Mouse (Mus musculus) forebrain, embryonic 12.5 days (tissue): Measurements from ENCODE around the gene Got1. TPM values are rescaled to one million over a fixed set of nuclear protein-coding genes. Genes with fewer than 3 reads are reported as not detected.

Source experiments
- ATAC-seq: fragments of 200-750 bp; cut with Nextera tagmentation; 2 replicates; pipeline ENCODE4 v1.8.0; 2017; ENCODE audit warnings: moderate TSS enrichment; ENCODE audit not compliant: low FRiP score
- H3K27ac ChIP-seq: fragments of 300-500 bp; sonication (generic); 2 replicates; pipeline ENCODE4 v1.5.1; 2016; ENCODE audit warnings: mild to moderate bottlenecking
- H3K27me3 ChIP-seq: fragments of 300-500 bp; sonication (generic); 2 replicates; pipeline ENCODE4 v1.6.1; 2016; ENCODE audit warnings: mild to moderate bottlenecking
- H3K36me3 ChIP-seq: fragments of 300-500 bp; sonication (generic); replicated peaks from 2 replicates; pipeline ENCODE4 v1.6.1; 2016; ENCODE audit warnings: mild to moderate bottlenecking
- H3K4me1 ChIP-seq: fragments of 300-500 bp; sonication (generic); 2 replicates; pipeline ENCODE4 v1.6.1; 2016
- H3K4me2 ChIP-seq: fragments of 300-500 bp; sonication (generic); 2 replicates; pipeline ENCODE4 v1.6.1; 2016; ENCODE audit warnings: mild to moderate bottlenecking, moderate library complexity
- H3K4me3 ChIP-seq: fragments of 300-500 bp; sonication (generic); replicated peaks from 2 replicates; pipeline ENCODE4 v1.5.1; 2016; ENCODE audit warnings: mild to moderate bottlenecking
- H3K9ac ChIP-seq: fragments of 300-500 bp; sonication (generic); 2 replicates; pipeline ENCODE4 v1.6.1; 2016; ENCODE audit warnings: mild to moderate bottlenecking
- H3K9me3 ChIP-seq: fragments of 300-500 bp; sonication (generic); 2 replicates; pipeline ENCODE4 v1.6.1; 2016
- WGBS: fragments of 180-500 bp; shearing (Covaris S2); methylation state at CpG from one replicate; pipeline ENCODE4 v1.1.7; 2016; 5-methylcytosine and 5-hydroxymethylcytosine counted together
- polyA plus RNA-seq: library from polyadenylated mRNA; unstranded; fragments of >200 nt; fragmentation: Nextera tagmentation; extraction: Ambion mirVana; gene quantifications from 2 replicates; pipeline ENCODE4 v1.2.1, GENCODE M21; 2016

Got1 gene
- 57.6 and 58.8 TPM in 2 replicates for polyA plus RNA-seq

GRCm38 (mm10) chr19:43524187-43525103, at the start of gene Got1:
Got1 (minus strand) TSS chr19:43524605.
- Histone ChIP-seq H3K4me2 (peak within 1 kb of the TSS; percentile 69), H3K4me3 (peak within 1 kb of the TSS; percentile 72), H3K36me3 (no peaks in the 10 kb centered on the region), H3K9ac (peak within 1 kb of the TSS; percentile 70), H3K4me1 (peaks cover 43% of the 10 kb centered on the region), H3K27me3 (peaks cover 25% of the 10 kb centered on the region), H3K9me3 (no peaks in the 10 kb centered on the region), H3K27ac (peak within 1 kb of the TSS; percentile 68; the same call in 1 of the 2 replicates)
- ATAC-seq, result peak; percentile 100
- under 1% methylated on average over 58 of the region's 58 CpGs for WGBS

DNA sequence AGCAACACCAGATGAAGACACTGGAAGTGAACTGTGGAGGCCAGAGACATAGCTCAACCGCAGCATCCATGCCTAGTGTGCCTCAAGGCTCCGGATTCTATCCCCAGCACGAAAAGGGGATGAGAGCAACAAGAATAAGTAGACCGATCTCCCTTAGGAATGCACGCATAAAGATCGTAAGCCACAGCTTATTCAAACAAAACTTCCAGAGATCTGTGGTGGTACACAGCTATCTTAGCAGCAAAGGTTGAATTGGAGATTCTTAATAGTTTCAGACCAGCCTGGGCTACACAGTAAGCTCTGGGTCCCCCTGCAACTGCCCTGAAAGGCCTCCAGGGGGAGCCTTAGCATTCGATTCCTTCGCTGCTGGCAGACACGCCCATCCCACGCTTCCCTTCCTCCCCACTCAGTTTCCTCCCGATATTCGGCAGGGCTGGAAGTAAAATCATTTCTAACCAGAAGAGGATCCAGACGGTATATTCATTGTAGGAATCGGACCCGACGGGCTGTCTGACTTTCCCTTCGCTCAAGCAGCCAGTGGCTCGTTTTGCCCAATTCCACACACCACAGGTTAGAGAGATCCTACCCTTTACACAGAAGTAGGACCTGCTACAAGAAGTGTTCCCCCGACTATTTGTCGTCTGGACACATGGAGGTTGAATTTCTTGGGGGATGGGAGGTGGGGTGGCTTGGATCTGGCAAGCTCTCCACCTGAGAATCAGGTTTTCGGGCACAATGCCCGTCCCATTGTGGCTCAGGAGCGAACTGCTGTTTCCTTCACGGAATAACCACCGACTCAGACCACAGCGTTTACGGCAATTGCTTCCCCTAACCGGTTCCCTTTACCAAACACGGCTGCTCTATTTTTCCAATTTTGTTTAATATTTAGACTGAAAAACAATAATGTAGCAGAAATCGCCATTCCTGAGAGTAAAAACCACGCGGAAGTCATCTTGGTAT, 46.7 kb upstream of the Got1 start:
- Histone ChIP-seq H3K27me3 (peaks cover 72% of the 10 kb centered on the region), H3K4me3 (peak overlapping the region; percentile 40), H3K9me3 (no peaks in the 10 kb centered on the region), H3K4me1 (peaks cover 7% of the 10 kb centered on the region; the same call in 1 of the 2 replicates), H3K27ac (no peak overlapping the region), H3K4me2 (peak overlapping the region; percentile 75), H3K36me3 (no peaks in the 10 kb centered on the region), H3K9ac (peak overlapping the region; percentile 36; the same call in 1 of the 2 replicates)
- peak; percentile 76 for ATAC-seq
- WGBS, result 15% methylated on average over 32 of the region's 32 CpGs

- Histone ChIP-seq H3K4me2 (no peak overlapping the region), H3K27ac (no peak overlapping the region), H3K36me3 (no peaks in the 10 kb centered on the region), H3K4me1 (peaks cover 7% of the 10 kb centered on the region; the same call in 1 of the 2 replicates), H3K9me3 (no peaks in the 10 kb centered on the region), H3K4me3 (no peak overlapping the region), H3K27me3 (peaks cover 60% of the 10 kb centered on the region), H3K9ac (no peak overlapping the region)
- 53% methylated on average over 6 of the region's 6 CpGs for WGBS
- no peak for ATAC-seq
Measured at GRCm38 (mm10) chr19:43569133-43569532, 44.7 kb upstream of the Got1 start.

- ATAC-seq, result no peak
- Histone ChIP-seq H3K9me3 (no peaks in the 10 kb centered on the region), H3K27me3 (peaks cover 57% of the 10 kb centered on the region), H3K4me3 (no peak overlapping the region), H3K27ac (no peak overlapping the region), H3K4me1 (peaks cover 7% of the 10 kb centered on the region; the same call in 1 of the 2 replicates), H3K9ac (no peak overlapping the region), H3K4me2 (no peak overlapping the region), H3K36me3 (no peaks in the 10 kb centered on the region)
- 49% methylated on average over 9 of the region's 9 CpGs for WGBS
Measured at GRCm38 (mm10) chr19:43568298-43568697, 43.9 kb upstream of the Got1 start.

DNA sequence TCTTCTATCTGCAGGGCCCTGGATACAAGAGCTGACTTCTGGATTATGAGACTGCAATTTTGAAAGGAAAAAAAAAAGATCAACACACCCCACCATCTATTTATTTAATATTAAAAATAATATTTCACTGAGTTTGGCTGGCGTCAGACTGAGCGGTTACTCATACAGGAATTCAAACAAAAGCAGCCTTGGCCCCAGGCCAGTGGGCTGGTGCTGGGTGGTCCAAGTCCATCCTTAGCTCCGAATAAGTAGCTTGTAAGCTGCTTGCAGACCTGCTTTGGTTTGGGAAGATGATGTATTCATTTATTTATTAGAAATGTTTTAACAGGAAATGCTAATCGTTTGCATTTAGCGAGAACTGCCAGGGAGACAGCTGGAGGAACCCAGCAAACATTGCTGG, 38.8 kb upstream of the Got1 start:
- no peaks in the 10 kb centered on the region for H3K4me1 ChIP-seq
- H3K4me2 ChIP-seq, result no peak overlapping the region
- no peaks in the 10 kb centered on the region for H3K36me3 ChIP-seq
- WGBS, result 83% methylated on average over 5 of the region's 5 CpGs
- no peak overlapping the region for H3K9ac ChIP-seq
- peaks cover 19% of the 10 kb centered on the region; the same call in 1 of the 2 replicates for H3K27me3 ChIP-seq
- no peak overlapping the region for H3K27ac ChIP-seq
- no peak overlapping the region for H3K4me3 ChIP-seq
- ATAC-seq, result no peak
- H3K9me3 ChIP-seq, result no peaks in the 10 kb centered on the region

DNA sequence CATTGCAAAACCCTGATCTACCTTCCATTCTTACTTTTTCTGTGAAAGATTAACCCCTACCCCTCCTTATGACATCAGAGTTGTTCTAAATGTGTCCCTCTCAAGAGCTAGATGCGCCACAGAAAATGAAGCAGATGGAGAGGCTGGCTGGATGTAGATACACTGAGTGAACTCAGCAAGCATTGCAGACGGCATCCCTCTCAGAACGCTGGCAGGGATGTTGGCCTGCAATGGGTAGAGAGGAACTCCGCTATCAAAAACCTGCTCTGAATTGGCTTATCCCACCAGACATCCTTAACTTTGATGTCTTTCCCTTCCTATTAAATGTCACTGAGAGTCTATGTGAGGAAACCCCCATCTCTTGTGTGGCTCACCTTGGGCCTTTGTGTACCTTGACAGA, 37.4 kb upstream of the Got1 start:
- no peak overlapping the region for H3K4me3 ChIP-seq
- H3K4me1 ChIP-seq, result no peaks in the 10 kb centered on the region
- WGBS, result 83% methylated on average over 4 of the region's 4 CpGs
- H3K9ac ChIP-seq, result no peak overlapping the region
- H3K9me3 ChIP-seq, result no peaks in the 10 kb centered on the region
- no peaks in the 10 kb centered on the region for H3K36me3 ChIP-seq
- H3K4me2 ChIP-seq, result no peak overlapping the region
- no peak for ATAC-seq
- no peak overlapping the region for H3K27ac ChIP-seq
- 0 out of 2 replicates have a peak, but pooled peaks cover 9% of the 10 kb centered on the region for H3K27me3 ChIP-seq

GRCm38 (mm10) chr19:43560244-43560643, 35.8 kb upstream of the Got1 start:
- ATAC-seq, result no peak
- H3K9me3 ChIP-seq, result no peaks in the 10 kb centered on the region
- WGBS, result 78% methylated on average over 2 of the region's 2 CpGs
- no peak overlapping the region for H3K9ac ChIP-seq
- 0 out of 2 replicates have a peak, but pooled peaks cover 6% of the 10 kb centered on the region for H3K27me3 ChIP-seq
- H3K4me2 ChIP-seq, result no peak overlapping the region
- no peaks in the 10 kb centered on the region for H3K4me1 ChIP-seq
- no peaks in the 10 kb centered on the region for H3K36me3 ChIP-seq
- H3K27ac ChIP-seq, result no peak overlapping the region
- H3K4me3 ChIP-seq, result no peak overlapping the region

DNA sequence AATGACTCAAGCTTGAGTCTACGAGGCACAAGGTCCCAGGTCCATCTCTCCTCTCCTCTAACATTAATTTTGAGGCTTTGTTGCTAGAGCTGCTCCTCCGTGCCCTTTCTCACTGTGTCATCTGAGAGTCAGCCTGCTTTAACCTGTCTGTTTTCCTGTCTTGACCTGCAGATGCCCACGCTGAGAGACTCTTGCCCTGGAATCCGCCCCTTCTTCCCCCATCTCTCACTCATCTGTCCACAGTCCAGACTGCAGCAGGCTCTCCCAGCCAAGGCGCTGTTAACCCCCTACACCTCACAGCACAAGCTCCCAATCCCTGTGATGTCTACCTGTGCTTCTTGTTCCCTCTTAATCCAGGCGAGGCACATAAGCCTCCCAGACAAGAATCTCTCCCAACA, 27.1 kb upstream of the Got1 start:
- no peak for ATAC-seq
- no peaks in the 10 kb centered on the region for H3K9me3 ChIP-seq
- H3K4me1 ChIP-seq, result peaks cover 7% of the 10 kb centered on the region
- no peak overlapping the region for H3K27ac ChIP-seq
- no peak overlapping the region for H3K4me3 ChIP-seq
- H3K27me3 ChIP-seq, result peaks cover 31% of the 10 kb centered on the region; the same call in 1 of the 2 replicates
- no peaks in the 10 kb centered on the region for H3K36me3 ChIP-seq
- H3K4me2 ChIP-seq, result no peak overlapping the region
- 84% methylated on average over 6 of the region's 6 CpGs for WGBS
- H3K9ac ChIP-seq, result no peak overlapping the region

GRCm38 (mm10) chr19:43550706-43551492, 26.5 kb upstream of the Got1 start:
- ATAC-seq, result no peak
- Histone ChIP-seq H3K27ac (no peak overlapping the region), H3K4me2 (no peak overlapping the region), H3K27me3 (peaks cover 31% of the 10 kb centered on the region; the same call in 1 of the 2 replicates), H3K9me3 (no peaks in the 10 kb centered on the region), H3K9ac (no peak overlapping the region), H3K36me3 (no peaks in the 10 kb centered on the region), H3K4me3 (no peak overlapping the region), H3K4me1 (peaks cover 13% of the 10 kb centered on the region)
- WGBS, result 79% methylated on average over 18 of the region's 18 CpGs

- Histone ChIP-seq H3K27me3 (peaks cover 36% of the 10 kb centered on the region), H3K36me3 (no peaks in the 10 kb centered on the region), H3K4me2 (no peak overlapping the region), H3K9me3 (no peaks in the 10 kb centered on the region), H3K9ac (no peak overlapping the region), H3K4me1 (peaks cover 13% of the 10 kb centered on the region), H3K4me3 (no peak overlapping the region), H3K27ac (no peak overlapping the region)
- WGBS, result 88% methylated on average over 5 of the region's 5 CpGs
- no peak for ATAC-seq
Measured at GRCm38 (mm10) chr19:43548060-43548459, 23.7 kb upstream of the Got1 start.

- Histone ChIP-seq H3K27me3 (peaks cover 40% of the 10 kb centered on the region), H3K4me3 (0 out of 2 replicates have a peak overlapping the region, but pooled peaks have one; percentile 1)
Measured at GRCm38 (mm10) chr19:43546337-43547117, 22.1 kb upstream of the Got1 start.

More at GRCm38 (mm10) chr19:43546337-43547117, 22.1 kb upstream of the Got1 start:
- Histone ChIP-seq H3K27ac (no peak overlapping the region), H3K9me3 (no peaks in the 10 kb centered on the region), H3K4me2 (peak overlapping the region; percentile 35), H3K4me1 (peaks cover 13% of the 10 kb centered on the region), H3K9ac (no peak overlapping the region), H3K36me3 (no peaks in the 10 kb centered on the region)
- 8% methylated on average over 19 of the region's 19 CpGs for WGBS
- no peak for ATAC-seq
